Mouse (Mus musculus): ENCODE results near the gene Galnt2.

Galnt2 gene

DNA sequence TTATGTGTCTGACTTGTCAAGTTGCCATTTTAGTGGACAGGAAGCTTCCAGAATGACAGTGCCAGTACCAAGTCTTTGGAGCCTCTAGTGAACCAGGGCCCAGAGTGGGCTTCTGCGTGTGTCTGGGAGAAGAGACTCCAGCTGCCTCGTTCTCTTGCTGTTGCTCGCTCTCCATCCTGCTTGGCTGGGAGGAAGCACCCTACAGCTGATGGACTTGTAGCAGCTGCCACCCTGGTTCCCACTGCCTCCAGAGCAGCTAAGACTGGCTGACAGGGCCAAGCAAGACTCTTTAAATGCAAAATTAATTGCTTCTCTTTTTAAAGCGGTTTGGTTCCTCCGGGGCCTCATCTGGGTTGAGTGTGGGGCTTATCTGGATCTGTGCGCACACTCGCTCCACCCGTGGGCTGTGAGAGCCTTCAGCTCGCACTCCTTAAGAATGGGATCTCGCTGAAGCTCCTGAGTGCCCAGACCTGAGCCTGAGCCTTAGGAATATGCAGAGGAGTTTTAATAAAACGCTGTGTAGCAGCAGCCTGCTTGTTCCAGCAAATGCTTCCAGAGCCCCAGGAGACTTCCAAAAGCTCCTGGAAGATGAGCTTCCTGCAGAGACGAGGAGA lies 90.1 kb downstream of the Galnt2 start:
- DNase-seq (ENCODE audit: low read depth, low spot score), result no peak

DNA sequence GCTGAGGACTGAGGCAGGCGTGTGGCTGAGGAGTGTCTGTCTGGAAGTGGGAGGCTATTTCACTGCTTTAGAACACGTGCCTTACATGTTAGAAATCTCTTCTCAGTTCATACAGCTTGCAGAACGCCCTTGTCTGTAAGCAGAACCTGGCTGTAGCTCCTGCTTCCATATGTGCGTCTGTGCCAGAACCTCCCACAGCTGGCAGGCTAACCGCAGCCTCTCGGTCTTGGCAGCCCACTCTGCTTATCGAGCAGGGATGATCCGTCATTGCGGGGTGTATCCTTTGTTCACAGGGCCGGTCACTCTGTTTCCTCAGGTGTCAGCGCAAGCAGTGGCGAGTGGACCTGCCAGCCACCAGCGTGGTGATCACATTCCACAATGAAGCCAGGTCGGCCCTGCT lies 92.2 kb downstream of the Galnt2 start:
- DNase-seq (ENCODE audit: low read depth, low spot score), result no peak

DNA sequence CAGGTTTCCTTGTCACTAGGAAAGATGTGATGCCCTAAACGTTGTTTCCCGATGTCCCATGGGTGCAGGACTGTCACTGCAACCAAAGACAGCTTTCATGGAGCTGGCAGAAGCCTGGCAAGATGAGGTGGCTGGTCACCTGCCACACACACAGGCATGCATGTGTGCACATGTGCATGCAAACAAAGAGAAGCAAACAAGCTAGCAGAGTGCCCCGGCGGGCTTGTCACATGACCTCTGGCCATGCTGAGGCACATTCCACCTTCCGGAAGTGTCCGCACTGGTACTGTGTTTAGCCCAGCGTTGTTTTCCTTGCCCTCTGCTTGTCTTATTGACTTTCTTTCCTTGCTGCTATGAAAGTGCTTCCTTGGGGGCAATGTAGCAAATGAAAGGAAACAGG lies 97.1 kb downstream of the Galnt2 start:
- no peak for DNase-seq (ENCODE audit: low read depth, low spot score)

DNA sequence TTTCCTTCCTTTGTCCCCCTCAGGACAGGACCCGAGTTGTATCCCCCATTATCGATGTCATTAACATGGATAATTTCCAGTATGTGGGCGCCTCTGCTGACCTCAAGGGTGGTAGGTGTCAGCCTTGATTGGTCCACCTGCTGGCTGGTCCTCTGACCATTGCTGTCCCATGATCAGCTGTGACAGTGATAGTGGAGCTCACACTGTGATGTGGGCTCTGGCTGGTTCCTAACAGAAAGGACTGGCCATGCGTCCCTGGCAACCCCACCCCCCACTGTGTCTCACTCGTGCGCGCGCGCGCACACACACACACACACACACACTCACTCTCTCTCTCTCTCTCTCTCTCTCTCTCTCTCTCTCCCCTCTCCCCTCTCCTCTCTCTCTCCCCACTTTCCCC lies 98.5 kb downstream of the Galnt2 start:
- DNase-seq (ENCODE audit: low read depth, low spot score), result no peak

DNA sequence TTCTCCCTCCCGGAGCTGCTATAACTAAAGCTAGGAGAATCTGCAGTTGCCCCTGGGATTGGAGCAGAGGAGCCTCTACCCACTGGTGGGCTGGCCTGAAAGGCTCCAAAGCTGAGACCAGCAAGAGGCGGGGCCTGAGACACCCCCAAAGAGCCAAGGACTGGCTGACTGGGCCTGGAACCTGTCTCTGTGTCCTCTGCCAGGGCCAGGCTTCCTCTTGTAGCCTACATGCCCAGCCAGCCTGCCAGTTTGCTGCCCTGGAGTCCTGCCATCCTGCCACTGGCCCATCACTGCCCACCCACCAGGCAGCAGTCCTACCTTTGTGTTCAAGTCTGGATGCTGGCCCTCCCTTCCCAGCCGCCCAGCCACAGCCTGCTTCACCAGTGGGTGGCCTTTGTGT lies 99.2 kb downstream of the Galnt2 start:
- no peak for DNase-seq (ENCODE audit: low read depth, low spot score)

DNA sequence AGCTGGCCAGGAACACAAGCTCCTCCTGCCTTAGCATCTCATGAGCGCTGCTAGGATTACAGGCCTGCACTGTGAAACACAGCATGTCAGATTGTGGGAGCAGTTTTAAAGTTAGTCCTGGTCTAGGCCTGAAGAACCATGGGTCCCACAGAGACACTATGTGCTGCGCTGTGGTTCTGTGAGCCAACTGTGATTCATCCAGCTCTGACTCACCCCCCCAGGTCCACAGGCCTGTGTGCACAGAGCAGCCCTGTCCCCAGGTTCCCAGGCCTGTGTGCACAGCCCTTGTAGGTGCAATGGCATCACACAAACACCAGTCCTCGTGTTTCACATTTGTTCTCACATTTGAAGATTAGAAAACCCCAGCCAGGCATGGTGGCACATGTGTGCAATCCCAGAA lies 99.9 kb downstream of the Galnt2 start:
- DNase-seq (ENCODE audit: low read depth, low spot score), result no peak

DNA sequence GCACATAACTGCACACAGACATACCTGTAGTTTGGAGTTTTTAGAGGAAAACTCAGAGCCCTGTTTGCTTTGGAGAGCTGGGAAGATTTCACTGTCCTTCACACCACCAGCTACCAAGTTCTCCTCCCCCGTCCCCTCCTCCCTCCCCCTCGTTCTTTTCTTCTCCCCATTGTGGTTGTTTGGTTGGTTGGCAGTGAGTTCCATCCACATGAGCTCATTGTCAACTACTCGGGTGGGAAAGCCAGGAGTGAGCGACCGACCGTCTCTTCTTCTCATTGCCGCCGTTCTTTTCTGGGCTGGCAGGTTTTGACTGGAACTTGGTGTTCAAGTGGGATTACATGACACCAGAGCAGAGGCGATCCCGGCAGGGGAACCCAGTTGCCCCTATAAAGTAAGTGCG lies 100.5 kb downstream of the Galnt2 start:
- no peak for DNase-seq (ENCODE audit: low read depth, low spot score)

DNA sequence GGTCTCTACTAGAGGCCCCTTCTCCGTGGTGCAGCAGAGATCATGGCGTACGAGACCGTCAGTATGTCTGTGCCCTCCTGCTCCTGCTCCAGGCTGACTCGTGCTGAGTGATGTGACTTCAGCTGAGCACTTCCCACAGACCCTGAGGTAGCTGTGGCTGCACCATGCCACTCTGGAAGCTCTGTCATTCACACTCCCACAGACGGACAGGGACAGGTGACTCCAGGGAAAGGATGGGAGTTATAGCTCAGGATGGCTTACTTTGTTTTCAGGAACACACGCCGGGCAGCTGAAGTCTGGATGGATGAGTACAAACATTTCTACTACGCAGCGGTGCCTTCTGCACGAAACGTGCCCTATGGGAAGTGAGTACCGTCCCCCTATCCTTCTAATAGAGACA lies 105.1 kb downstream of the Galnt2 start:
- DNase-seq (ENCODE audit: low read depth, low spot score), result no peak

DNA sequence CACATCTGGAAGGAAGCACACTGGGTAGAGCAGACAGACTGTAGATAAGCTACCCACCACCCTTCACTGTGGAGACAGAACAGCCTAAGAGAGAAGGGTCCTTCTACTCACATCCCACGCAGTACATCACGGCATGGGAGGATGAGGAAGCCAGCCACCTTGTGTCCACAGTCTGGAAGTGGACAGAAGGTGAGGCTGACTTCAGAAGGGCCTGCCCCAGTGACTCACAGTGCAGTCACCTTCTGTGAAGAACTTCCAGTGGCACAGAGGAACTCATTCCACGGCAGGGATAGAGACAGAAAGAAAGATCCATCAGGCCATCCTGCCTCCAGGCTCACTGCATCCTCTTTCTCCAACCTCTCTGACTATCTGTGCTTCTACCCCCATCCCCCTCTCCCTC lies 108.6 kb downstream of the Galnt2 start:
- no peak for DNase-seq (ENCODE audit: low read depth, low spot score)

DNA sequence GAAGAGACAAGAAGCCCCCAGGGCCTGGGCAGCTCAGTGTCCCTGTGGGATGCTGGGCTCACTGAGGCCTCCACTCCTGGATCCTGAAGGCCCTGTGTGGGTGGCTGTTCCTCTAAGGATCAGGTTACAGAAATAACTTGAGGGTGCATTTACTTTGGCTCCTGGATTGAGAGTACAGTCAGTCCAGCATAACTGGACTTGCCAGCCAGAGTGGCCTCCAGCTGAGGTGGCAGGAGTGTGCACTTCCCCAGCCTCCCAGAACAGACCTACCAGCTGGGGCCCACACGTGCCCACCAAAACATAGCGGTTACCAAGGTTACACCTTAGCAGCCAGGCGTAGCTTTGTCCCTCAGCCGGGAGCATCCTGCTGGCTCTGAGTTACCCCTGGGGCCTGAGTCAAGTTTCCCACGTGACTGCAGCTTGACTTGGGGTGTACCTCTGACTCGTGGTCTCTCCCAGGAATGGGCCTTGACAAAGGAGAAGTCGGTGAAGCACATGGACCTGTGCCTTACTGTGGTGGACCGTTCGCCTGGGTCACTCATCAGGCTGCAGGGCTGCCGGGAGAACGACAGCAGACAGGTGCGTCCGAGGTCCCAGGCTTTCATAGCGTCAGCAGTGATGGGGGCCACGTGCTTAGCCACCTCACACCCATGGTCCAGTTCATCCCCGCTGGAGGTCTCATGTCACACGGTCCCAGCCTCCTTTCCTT lies 109.3 kb downstream of the Galnt2 start:
- no peak for DNase-seq (ENCODE audit: low read depth, low spot score)

DNA sequence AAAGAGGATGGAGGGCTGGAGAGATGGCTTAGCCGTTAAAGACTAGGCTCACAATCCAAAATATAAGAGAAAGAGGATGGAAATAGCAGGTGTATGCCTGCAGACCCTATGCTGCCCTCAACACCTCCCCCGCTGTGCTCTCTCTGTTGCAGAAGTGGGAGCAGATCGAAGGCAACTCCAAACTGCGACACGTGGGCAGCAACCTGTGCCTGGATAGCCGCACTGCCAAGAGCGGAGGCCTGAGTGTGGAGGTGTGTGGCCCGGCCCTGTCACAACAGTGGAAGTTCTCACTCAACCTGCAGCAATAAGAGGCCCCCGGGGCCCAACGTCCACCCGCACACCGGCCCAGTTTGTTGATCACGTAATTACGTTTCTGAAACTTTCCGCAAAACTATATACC lies 112.0 kb downstream of the Galnt2 start:
- DNase-seq (ENCODE audit: low read depth, low spot score), result no peak

DNA sequence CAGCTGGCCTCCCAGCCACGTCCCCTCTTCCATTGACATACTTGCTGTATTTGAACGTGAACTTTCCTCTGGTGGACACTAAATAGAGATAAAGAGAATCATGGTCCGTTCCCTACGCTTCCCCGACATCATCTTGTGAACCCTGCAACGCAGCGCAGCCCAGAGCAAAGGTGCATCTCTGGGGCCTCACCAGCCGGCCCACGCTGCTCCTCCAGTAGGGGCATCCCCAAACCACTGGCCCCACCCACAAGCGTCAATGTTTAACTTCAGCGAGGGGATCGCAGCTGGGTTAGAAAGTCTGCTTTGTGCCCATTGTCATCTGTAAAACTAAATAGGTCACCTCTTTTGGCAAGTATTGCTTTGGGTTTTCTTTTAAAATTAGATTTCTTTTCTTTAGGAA lies 112.8 kb downstream of the Galnt2 start:
- no peak for DNase-seq (ENCODE audit: low read depth, low spot score)

DNA sequence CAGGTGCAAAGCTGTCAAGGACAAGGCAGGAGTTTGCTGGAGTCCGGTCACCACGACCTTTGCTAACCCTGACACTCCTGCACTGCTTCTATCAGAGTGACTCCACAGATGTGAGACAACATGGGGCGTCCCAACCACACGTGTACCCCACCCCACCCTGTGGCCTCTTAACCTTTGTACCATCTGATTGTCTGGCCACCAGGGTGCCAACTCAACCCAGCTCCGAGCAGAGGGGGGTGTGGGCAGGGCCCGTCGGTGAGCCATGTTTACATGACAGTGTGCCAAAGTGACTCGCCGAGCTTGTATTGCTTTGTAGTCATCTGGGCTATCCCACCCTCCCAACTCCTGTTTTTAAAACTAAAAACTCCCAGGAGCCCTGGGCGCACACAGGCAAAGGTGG lies 113.9 kb downstream of the Galnt2 start:
- no peak for DNase-seq (ENCODE audit: low read depth, low spot score)

DNA sequence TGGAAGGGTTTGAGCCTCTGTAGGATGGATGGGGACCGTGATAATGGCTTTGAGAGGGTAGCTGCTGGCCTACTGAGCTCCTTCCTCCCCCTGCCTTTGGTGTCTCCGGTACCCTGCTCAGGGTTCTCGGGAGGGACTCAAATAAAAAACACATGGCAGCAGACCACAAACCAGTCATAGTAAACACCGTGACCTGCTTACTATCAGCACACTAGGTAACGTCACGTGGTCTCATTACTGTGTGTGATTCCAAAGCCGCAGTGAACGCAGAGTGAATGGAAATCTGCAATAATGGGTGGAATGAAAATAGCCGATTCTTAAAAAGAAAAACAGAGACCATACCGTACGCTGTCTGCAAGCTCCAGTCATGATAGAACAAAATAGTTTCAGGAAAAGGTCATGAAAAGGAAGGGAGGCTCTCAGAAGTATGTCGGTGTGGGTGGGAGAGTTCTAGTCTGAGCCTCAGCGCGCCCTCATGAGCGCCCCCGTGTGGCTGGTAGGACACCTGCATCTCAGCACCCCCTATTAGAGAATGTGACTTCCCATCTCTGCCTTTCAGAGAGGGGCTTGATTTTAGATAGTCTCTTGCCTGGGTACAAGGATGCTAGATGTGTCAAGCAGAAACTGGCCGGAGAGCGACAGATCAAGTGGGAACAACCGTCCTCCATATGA lies 115.8 kb downstream of the Galnt2 start:
- peak; percentile 67 for DNase-seq (ENCODE audit: low read depth, low spot score)

DNA sequence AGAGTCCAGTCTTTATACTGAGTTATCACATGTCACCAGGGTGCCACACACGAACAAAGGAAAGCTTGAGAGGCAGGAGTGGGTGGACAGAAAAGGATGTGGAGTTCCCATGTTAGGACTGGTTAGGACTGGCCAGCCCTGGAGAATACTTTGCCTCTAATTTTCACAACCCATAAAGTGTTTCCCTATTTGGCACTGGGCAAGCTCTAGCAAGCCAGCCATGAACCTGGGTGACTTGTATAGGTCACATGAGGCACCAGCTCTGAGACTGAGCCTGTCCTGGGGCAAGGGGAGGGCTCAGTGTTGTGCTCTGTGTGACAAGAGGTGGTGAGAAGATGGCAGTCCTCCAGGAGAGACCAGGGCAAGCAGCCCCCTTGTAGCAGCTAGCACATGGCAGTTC lies 116.9 kb downstream of the Galnt2 start:
- no peak for DNase-seq (ENCODE audit: low read depth, low spot score)

DNA sequence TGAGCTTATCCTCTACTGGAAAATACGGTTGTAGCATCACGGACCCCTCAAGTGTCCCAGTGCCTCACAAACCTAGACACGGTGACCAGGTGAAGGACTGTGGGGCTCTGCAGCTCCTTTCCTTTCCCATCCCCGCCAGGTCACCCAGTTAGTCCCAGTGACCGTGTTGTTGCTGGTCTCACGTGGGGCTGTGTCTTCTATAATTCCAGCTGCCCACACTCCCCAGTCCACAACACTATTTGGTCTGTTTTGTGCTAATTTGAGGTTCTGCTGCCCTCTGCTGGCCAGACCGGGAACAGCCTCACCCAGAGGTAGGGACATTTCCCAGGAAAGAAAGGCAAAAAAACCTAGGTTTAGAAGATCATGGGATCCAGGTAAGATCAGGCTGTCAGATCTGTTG lies 118.5 kb downstream of the Galnt2 start:
- DNase-seq (ENCODE audit: low read depth, low spot score), result peak; percentile 71

DNA sequence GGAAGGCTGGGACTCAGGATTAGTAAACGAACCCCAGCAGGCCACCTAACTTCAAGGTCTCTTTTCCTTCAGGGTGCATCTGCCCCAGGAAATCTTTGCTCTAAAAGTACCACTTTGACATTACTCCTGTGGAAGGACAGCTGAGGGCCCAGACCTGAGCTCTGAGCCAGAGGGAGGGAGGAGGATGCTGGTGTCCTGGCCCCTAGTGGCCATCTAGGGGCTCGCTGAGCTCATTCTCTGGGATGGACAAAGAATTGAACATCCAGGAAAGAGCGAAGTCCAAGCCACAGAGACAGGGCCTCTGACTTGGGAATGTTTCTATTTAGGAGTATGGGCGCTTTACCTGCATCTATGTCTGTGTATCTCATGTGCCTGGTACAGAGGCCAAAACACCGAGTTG lies 120.4 kb downstream of the Galnt2 start:
- DNase-seq (ENCODE audit: low read depth, low spot score), result no peak

DNA sequence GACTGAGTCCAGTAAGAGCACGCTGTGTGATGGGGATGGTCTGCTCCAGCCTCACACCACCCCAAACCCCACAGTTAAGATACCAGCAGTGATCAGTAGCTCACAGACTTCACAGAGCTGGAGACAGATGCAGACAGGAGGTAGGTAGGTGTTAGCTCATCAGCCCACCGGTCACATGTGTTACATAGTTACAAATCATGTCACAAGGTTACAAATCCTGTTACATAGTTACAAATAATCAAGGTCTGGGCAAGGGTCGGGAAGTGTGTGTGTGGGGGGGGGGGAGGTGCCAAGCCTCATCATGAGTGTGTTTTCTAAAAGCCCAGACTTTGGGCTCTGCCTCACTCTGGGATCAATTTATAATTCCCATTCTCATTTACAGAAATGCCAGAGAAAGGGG lies 129.7 kb downstream of the Galnt2 start:
- no peak for DNase-seq (ENCODE audit: low read depth, low spot score)

DNA sequence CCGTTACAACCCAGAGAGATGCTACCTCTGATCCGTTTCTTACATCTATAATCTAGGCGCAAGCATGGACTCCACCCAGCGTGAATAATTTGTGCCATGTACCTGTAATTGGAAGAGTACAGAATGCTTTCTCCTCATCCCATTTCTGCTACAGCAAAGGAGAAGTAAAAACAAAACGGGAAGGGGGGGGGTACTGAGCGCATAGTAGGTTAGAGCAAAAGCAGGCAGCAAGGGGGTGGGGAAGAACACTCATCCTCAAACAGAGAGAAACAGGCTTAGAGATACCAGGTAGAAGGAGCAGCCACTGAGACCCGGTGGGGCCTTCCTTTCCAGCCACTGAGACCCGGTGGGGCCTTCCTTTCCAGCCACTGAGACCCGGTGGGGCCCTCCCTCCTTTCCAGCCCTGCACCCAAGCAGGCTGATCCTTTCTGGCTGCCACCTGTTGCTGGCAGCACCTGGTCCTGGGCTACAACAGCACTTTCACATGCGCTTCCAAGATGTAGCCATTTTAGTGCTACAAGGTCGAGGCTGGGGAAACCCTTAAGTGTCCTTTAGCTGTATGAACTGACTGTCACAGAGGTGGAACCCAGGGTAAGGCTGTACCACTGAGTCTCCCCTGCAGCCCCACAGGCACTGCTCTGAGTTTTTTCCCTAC lies 130.7 kb downstream of the Galnt2 start:
- DNase-seq (ENCODE audit: low read depth, low spot score), result no peak

DNA sequence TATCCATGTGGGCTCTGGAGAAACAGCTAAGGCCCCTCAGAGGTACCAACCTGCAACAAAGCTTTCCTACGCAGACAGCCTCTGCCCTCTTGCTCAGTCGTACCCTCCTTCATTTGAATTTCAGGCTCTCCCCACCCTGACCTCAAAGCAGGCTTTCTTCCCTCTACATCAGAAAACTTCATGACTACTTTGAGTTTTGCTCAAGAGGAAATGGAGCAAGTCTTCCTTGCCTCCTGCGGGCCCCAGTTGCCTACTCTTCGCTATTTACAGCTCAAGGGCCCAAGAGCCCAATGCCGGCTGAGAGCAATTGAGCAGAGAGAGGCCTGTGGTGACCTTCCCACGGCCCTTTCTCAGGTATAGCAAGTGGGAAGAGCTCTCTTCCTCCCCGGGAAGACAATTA lies 131.4 kb downstream of the Galnt2 start:
- DNase-seq (ENCODE audit: low read depth, low spot score), result no peak

DNA sequence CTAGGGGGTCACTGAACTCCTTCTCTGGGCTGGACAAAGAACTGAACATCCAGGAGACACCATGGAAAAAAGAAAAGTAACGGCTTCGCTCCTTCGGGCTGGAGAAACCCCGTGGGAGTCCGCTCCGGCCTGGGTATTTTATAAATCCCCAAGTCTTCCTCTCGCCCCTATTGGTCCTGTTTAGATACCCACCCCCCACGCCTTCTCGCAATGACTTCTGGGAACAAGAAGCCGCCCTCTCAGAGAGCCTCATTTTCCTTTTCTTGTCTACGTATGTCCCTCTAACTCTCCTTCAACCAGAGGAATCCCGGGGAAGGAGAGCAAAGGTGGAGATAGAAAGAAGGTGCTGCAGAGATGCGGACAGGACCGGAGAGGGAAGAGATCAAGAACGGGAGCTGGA lies 132.1 kb downstream of the Galnt2 start:
- DNase-seq (ENCODE audit: low read depth, low spot score), result no peak

DNA sequence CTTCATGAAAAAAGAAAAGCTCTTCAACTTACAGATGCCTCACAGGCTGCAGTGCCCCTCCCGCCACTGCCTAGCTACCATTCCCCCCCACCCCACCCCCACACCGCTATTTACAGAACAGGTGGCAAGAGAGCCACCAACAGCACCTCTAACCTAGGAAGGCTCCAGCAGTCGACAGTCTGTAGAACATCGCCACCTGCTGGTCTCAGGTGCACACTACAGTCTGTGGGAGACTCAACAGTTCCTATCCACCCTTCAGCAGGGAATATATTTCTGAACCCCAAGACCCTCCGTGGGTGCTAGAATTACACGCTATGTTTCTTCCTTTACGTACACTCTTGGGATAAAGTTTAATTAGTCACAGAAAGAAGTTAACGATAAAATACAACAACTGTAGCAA lies 137.0 kb downstream of the Galnt2 start:
- DNase-seq (ENCODE audit: low read depth, low spot score), result peak; percentile 82

All from forelimb bud, embryonic 11.5 days (tissue).